Mouse (Mus musculus) mesoderm, embryonic 11.5 days (tissue): ENCODE measurements around the gene Foxm1.

ENCODE experiments used
- DNase-seq: peaks from one replicate; pipeline ENCODE4 v3.0.0-alpha.2; 2012; ENCODE audit warnings: low read depth, low spot score

Foxm1 gene

DNA sequence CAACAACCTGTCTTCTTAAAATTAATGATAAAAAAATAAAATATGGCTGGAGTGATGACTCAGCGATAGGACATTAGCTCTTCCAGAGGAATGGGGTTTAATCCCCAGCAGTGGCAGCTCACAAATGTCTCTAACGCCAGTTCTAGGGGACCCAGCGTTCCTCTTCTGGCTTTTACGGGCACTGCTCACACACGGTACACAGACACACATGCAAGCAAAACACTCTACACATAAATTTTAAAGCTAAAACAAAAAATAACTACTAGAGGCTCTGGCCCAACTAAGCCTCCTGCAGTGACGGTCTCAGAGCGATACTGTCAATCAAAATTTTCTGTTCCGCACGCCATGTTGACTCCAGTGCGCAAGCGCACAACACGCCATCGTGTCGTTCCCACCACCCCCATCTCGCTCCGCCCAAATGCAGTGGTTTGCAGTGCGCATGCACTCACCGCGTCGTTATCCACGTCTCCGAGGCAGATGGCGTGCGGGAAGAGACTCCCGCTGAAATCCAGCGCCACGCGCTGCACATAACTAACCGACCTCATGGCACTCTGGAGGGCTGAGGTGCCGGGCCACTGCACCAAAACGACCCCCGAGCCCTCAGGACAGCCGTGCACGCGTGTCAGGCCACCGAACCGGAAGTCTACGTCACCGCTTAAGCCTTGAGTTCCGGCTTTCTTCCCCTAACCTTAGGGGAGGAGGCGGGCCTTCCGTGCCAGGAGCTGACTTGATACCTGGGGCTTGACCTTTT is 61.7 kb downstream of the Foxm1 start, which contains the start of gene Itfg2:
Gene Itfg2 (minus strand): TSS at position 663 of the 751 bp plus-strand sequence.
- DNase-seq = peak; percentile 98

DNA sequence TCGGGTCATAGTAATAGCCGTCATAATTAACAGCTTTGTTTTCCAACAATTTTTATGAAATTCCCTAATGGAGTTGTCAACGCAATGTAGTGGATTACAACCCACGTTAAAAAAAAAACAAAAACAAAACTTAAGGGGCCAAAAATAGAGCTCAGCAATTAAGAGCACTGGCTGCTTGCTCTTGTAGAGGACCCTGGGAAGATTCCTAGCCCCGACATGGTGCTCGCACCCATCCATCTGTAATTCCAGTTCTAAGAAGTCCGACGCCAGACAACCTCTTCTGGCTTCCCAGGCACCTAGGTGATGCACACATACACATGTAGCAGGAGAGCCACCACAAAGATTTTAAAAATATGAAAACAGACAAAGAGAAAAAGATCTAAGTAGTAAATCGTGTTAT is 62.3 kb downstream of the Foxm1 start:
- no peak for DNase-seq
